Mouse (Mus musculus) granulocyte monocyte progenitor cell, adult 5-6 weeks (primary cell): ENCODE data around the gene Gcc1. TPM values are rescaled to one million over a fixed set of nuclear protein-coding genes. Genes with fewer than 3 reads are reported as not detected.
A peak's percentile ranks its signal among the peaks of the same experiment; 100 is the strongest.

Experiments used
- ATAC-seq: replicated peaks from 2 replicates; pipeline ENCODE4 v1.8.0; 2016; ENCODE audit warnings: mild to moderate bottlenecking, moderate TSS enrichment, inconsistent platforms; ENCODE audit not compliant: poor library complexity, severe bottlenecking
- total RNA-seq, 2 experiments: library from RNA; stranded (forward) in 1 of 2; stranded (reverse) in 1 of 2; fragments of 200-712, 200-1000 nt in 1 of 2; fragments of >200 nt in 1 of 2; fragmentation: Nextera tagmentation in 1 of 2; gene quantifications; 2 replicates each; pipeline ENCODE4 v1.2.3; 2014 to 2017

Gene Gcc1
- total RNA-seq, 2 experiments from 2014 or later: 7.0 to 11.2 TPM

DNA sequence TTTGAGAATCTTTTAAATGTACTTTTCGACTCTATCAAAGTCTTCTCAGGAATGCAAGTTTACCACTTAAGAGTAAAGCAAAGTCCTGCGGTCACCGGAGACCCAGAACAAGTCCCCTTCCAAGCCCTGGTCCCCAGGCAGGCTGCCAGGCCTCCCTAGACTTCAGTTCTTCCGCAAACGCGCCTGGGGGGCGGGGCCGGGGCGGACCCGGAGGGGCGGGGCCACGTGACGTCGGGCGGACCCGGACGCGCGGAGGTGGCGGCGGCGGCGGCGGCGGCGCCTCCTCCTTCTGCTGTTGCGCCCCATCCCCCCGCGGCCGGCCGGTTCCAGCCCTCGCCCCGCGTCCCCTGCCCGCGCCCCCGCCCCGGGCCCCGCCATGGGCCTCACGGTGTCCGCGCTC is 4.9 kb downstream of the Gcc1 start, which contains the start of gene Arf5:
Arf5 (plus strand) TSS at position 248 of the 400 bp plus-strand sequence.
- peak; percentile 30 for ATAC-seq

- ATAC-seq: no peak
Observed at GRCm38 (mm10) chr6:28422651-28423290, 5.4 kb downstream of the Gcc1 start.

DNA sequence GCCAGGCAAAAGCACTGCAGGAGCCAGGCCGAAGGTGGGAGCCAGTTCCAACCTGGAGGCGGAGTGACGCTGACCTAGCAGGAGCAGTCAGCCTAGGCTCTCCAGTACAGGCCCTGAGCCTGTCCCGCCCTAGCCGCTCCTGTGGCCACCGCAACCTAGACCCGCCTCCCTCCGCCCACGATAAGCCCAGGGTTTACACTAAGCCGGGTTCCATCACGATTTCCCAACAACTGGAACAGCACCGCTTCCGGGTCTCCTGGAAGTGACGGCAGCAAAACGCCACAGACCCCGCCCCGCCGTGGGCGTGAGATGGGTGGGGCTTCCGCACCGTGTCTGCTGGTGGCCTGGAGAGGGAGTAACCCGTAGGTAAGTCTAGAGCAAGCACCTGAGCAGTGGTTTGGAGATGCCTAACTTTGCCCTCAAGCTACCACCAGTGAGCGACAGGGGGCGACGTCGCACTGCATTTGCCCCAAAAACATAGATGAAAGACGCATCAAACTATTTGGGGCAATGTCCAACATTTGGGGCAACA is 6.7 kb downstream of the Gcc1 start:
- peak; percentile 83 for ATAC-seq

GRCm38 (mm10) chr6:28420865-28421264 is 7.3 kb downstream of the Gcc1 start:
- ATAC-seq: no peak

DNA sequence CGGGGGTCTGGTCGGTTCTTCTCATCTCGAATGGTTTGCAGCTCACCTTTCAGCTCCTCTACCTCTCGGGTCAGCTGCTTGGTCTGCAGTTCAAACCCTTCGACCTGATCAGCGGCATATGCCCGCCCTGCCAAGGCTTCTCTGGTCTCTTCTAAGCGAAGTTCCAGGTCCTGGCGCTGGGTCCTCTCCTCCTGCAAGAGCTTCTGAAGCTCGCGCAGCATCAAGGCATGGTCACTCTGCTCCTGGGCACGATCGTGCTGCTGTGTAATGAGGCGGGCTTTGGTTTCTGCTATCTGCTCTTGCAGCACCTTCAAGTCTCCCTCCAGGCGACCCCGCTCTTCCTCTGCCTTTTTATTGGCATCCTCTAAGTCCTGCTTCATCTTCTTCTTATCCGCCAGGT is 7.8 kb downstream of the Gcc1 start:
- no peak for ATAC-seq

DNA sequence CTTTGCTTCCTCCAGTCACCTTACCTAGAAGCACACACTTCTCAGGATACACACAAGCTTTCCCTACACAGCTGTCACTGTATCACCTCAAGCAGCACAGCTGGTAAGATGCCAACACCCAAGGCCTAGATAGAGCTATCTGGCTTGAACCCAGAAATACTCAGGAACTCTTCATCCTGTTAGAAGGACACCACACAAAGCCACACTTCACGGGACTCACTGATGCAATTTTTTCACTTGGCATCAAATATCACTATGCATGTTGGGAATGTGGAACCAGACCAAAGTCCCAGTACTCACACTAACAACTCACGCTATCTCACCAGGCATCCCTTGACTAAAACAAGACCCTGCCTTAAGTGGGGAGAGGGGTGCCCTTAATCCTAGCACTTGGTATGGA is 8.5 kb downstream of the Gcc1 start:
- ATAC-seq: no peak

GRCm38 (mm10) chr6:28418449-28418848 is 9.7 kb downstream of the Gcc1 start:
- ATAC-seq: no peak

GRCm38 (mm10) chr6:28416981-28417380 is 11.2 kb downstream of the Gcc1 start:
- no peak for ATAC-seq

GRCm38 (mm10) chr6:28411236-28411635 is 17.0 kb downstream of the Gcc1 start:
- peak; percentile 54 for ATAC-seq

- peak; percentile 90 for ATAC-seq
Observed at GRCm38 (mm10) chr6:28410053-28410452, 18.1 kb downstream of the Gcc1 start.

GRCm38 (mm10) chr6:28399791-28400190 is 28.4 kb downstream of the Gcc1 start:
- ATAC-seq: no peak

- peak; percentile 20; the same call in 1 of the 2 replicates for ATAC-seq
Observed at GRCm38 (mm10) chr6:28398726-28399125, 29.5 kb downstream of the Gcc1 start.

DNA sequence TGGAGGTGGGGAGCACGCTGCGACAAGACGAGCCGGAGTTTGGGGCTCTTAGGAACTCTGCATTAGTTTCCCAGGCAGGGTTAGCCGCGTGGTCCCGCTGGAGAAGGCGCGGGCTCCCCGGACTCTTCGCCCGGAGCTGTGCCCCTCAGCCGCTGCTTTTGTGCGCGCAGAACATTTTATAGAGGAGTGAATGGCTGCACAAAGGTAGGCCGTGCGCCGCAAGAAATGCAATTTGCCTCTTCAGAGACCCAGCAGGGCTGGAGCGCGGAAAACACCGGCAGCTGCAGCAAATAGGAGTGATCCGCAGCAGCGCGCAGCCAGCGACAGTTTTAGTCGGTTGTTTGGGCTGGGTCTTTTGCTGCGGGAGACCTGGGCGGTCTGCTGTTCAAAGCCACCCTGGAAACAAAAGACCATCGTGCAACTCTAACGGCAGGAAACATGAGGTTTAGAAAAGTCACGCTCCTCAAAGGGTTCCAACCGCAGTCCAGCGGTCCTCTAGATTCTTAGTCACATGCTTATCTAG is 30.4 kb downstream of the Gcc1 start, which contains the start of gene Zfp800:
Zfp800 (minus strand) TSS at position 325 of the 523 bp plus-strand sequence.
- ATAC-seq: peak; percentile 54

DNA sequence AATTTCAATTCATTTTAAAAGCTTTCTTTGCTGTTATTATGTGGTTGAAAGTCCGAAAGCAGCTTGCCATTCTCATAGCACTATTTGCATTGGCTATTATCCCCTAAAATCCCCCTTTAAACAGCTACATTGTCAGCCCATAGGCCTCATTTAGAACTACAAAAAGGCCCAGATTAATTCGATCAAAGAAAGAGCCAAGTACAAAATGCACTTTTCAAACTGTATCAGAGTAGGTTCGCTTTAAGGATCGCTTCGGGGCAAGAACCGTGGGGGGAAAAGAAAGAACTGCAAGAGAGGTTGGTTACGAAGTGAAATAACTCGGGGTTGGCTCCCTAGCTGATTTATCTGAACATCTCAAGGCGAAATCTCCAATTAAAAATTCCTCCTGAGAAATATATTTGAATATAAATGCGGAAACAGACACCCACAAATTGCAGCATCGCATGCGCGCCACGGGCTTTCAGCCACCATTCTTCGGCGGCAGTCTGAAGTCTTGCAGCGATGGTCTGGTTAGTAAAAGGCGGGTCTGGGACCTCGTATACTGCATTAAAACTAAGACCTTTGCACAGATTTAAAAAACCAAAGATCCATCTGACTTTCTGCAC is 31.2 kb downstream of the Gcc1 start:
- peak; percentile 52 for ATAC-seq

DNA sequence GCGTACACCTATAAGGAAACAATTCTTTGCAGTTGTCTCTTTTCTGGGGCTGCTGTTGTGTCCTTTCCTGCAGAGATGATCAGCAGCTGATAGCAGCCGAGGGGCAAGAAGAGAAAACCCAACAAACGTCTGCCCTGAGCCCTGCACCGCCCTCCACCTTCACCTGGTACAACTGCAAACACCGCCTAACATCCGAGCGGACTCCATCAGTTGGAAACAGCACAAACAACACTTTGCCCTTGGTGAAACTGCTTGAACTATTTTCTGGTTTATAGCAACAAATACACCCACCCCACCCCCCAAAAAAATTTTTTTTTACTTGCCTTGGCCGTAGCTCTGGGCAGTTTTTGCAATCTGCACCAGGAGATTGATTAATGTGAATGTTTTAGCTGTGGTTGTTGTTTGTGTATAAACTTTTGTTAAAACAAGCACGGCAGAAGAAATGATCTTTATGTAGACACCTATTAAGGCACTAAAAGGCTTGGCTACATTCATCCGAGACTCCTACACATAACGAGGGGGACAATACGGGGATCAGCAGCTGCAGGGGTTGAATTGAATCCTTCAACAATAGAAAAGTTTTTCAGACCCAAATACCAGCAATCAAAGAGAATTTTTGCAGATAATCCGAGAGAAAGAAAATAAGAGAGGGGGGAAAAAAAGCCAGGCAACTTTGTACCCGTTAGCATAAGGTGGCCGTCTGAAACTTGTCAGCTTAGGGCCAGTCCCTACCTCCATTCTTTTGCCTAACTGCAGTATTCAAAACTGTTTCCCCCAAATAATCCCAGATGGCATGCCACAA is 31.9 kb downstream of the Gcc1 start:
- no peak for ATAC-seq

GRCm38 (mm10) chr6:28389038-28389437 is 39.2 kb downstream of the Gcc1 start:
- no peak for ATAC-seq

GRCm38 (mm10) chr6:28385169-28385568 is 43.0 kb downstream of the Gcc1 start:
- ATAC-seq: no peak

GRCm38 (mm10) chr6:28381983-28382382 is 46.2 kb downstream of the Gcc1 start:
- peak; percentile 75 for ATAC-seq

GRCm38 (mm10) chr6:28369966-28370683 is 58.1 kb downstream of the Gcc1 start:
- no peak for ATAC-seq

GRCm38 (mm10) chr6:28367575-28367974 is 60.6 kb downstream of the Gcc1 start:
- no peak for ATAC-seq
